Comparison of ENCODE assay signal across 2 mouse cellular contexts in genomic region chr2:162899256-162899655, GRCm38 (mm10). TPM values are rescaled to one million over a fixed set of nuclear protein-coding genes. Genes with fewer than 3 reads are reported as not detected.
"Had no signal": no experiment of that assay in that cellular context is flagged by ENCODE, and none has a peak within 500 bp of the region (broad histone marks: within the 10 kb centered on the region; RNA-seq: fewer than 3 reads in every experiment).

No protein-coding gene starts in this region.

RNA-seq across cellular contexts. Expression of gene L3mbtl1, which starts 44.0 kb away (rescaled TPM):
- polyA plus RNA-seq: midbrain, embryonic 11.5 days; small intestine, adult 2 months had no signal
